Mouse (Mus musculus): ENCODE data around the gene Rgs7bp. TPM values are rescaled to one million over a fixed set of nuclear protein-coding genes. Genes with fewer than 3 reads are reported as not detected.

The Rgs7bp gene
- polyA plus RNA-seq, 2 experiments from 2014 or later: not detected

DNA sequence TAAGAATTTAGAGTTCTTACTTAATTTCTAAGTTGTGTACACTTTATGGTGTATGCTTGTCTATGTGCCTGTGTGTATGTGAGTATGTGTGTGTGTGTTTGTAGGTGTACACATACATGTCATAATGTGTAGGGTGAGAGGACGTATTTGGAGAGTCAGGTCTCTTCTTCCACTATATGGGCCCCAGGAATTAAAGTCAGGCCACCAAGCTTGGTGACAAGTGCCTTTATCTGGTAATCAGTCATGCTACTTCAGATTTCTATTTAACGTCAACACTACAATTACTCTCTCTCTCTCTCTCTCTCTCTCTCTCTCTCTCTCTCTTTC is 51.9 kb downstream of the Rgs7bp start:
- ATAC-seq: no peak

DNA sequence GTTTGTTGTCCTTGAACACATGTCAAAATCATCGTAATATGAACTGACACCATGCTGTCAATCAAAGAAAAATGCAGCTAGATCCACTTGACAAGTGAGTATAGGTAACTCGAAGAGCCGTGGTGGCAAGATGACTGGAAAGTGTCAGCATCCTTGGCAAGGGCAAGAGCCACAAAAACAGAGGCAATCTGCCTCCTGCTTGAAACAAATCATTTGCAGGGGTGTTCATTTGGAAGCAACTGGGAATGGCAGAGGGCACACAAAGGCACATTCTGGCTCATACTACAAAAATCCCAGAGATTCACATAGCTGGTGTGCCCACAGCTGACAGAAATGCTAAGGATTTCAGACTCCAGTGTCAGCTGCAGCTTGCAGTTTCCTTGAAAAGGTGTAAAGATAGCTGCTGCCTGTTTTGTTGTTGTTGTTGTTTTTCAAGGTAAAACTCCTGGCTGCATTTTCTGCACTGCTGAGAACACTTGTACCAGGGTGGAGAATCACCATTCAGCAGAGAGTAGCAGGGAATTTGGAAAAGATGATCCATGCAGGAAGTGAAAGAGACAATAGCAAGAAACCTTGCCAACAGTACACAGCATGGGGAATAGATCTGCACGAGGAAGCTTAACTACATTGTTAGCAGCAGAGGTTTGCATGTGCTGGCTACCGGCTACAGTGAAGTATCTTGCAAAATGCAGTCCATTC is 52.4 kb downstream of the Rgs7bp start:
- no peak for ATAC-seq

DNA sequence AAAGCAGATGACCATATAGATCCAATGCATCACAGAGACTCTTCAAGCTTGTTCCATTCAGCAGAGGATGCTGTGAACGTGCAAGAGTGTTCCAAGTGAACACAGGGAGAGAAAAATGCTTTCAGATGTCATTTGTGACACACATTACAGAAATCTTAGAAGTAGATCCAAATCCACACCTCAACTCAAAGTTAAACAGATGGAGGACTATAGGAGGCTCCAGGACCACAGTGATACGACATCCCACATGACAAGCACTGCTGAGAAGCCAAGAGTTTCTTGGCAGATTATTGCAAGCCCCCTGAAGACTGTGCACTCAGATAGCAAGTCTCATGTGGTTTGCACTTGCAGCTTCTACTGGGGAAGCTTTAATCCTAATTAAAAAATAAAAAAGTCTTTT is 53.0 kb downstream of the Rgs7bp start:
- ATAC-seq: no peak

DNA sequence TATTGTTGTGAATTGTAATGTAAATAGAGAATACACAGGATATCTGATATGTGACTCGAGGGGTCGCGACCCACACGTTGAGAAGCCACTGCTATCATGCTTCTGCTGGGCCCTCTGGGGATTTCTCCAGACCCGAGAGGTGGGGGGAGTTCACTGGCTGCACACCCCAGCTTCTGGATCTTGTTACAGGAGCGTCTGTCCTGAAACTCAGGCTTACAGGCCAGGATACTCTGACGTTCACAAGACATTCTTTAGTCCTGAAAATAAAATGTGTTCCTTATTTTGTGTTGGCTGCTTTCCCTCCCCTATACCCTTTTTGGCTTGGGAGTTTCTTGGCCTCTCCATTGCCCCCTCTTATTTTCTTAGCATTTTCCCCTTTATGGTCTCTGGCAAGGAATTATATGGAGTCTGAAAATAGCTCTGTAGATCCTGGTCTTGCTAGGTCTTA is 65.9 kb downstream of the Rgs7bp start:
- no peak for ATAC-seq

DNA sequence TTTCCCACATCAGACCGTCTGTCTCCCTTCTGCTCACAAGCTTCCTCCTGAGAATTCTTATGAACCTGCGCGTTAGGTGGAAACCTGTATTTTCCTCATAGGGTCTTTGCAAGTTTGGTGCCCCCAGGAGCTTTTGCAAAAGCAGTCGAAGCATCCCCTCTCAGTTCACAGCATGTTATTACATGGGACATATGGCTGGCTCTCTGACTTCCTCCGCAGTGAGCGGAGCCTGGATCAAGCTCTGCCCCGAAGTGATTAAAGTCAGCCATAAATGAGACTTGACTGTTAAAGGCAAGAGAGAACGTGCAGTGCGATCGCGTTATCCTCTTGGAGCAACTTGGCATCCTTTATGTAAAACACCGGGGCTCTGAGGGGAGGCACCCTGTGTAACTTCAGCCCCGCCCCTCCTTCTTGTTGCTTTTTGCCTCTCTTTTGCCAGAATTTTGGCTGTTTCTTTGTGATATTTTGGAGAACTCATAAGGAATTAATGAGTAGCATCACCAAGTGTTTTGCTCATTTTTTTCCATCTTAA is 66.7 kb downstream of the Rgs7bp start:
- ATAC-seq: no peak

DNA sequence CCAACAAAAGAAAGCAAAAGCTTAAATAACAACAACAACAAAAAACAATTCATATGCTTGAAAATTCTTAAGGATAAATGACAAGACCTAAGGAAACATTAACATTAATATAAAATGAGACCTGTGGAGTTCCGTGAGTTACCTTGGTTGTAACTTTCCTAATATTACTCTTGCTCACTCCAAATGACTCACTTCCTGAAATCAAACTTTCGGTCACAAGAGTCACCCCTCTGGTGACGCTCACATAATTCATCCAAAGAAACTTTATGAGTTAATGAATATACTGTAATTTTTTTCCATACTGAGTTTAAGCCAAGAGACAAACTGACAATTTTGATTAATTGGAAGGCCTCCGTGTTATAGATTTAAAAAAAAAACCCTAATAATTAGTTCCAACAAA is 69.0 kb downstream of the Rgs7bp start:
- ATAC-seq: no peak

DNA sequence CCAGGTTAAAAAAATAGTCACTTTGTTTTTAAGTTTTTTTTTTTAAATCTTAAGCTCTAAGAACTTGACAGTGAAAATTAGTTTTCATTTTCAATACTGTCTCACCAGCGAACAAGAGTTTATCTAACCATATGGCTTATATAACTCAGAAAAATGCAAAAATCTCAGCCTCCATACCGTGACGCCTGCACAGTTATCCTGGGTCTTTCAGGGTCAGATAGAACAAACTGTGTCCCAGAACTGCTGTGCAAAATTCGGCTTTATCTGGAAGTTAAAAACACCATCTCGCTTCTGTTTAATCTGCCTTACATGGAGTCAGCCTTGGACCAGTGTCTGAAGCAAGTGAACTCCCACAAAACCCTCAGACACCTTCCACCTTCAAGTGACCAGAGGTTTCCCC is 70.7 kb downstream of the Rgs7bp start:
- ATAC-seq: no peak

DNA sequence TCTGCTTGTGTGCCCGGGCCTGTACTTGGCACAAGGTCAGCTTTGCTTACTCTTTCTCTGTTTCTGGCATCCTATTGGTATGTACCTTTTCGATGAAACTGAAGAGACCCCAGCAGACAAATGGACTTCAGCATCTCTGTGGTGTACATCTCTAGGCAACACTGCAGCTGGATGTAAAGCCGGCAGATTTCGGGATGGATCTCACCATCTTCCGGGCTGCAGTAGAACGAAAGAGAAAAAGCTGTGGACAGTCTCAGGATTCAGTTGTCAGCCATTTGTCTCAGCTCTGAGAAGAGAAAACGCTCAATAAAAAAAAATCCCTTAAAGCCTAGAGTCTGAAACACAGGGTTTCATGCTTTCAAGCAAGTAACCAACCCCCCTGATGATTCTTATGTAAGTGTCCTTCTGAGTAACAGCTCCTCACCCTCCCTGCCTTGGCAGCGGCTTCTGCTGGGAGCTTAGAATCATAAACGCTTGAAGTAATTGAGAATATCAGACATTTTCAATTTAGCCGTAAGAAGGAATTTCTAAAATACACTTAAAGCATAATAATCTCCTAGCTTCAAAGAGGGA is 71.9 kb downstream of the Rgs7bp start:
- ATAC-seq: no peak

DNA sequence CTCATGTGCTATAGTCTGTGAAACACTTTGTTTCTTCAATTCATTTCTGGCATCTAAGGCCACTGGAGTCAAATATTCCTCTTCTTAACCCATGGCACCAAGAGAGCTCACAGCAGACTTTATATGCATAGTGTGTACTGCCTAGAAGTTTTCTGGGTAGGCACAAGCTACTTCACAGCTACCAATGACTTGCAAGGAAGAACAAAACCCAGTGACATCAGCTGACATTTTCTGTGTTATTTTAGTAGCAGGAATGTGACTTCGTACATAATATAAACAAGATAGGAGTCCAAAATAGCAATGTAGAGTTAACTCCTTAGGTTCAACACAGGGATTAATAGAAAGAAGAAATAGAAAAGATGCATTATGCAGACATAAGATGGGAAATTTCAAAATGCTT is 76.6 kb downstream of the Rgs7bp start:
- no peak for ATAC-seq

DNA sequence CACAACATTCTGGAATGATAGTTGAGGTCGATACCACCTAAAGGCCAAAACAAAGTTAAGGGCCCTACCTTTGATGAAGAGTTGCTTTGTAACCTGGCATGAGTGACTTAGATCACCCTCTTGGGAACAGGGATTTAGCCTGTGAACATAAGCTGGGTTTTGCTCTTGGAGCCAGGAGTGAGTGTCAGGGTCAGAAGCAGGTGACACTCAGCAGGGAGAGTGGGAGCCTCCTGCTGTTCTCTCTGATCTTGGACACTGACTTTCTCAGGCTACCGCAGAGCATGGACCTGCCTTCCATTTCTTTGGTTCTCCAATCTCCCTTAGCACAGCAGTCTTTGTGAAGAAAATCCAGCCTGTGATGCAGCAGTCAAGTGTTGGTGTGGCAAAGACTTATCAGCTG is 87.2 kb downstream of the Rgs7bp start:
- no peak for ATAC-seq

DNA sequence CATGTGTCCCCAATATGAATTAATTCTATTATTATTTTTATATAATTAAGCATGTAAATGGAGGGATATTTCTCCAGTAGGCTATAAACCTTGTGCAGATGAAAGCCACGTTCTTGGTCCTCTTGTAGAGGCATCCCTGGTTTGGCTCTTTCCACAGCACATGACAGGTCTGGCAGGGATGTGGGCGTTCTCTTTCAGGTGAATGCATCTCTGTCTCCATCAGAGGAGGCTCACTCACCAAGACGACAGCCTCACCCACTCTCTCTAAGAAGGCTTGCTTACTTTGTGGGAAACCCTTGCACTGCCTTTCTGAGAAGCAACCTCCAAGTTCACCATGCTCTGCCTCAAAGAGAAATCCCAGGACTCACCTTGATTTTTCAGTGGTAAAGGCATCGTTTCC is 91.0 kb downstream of the Rgs7bp start:
- no peak for ATAC-seq

DNA sequence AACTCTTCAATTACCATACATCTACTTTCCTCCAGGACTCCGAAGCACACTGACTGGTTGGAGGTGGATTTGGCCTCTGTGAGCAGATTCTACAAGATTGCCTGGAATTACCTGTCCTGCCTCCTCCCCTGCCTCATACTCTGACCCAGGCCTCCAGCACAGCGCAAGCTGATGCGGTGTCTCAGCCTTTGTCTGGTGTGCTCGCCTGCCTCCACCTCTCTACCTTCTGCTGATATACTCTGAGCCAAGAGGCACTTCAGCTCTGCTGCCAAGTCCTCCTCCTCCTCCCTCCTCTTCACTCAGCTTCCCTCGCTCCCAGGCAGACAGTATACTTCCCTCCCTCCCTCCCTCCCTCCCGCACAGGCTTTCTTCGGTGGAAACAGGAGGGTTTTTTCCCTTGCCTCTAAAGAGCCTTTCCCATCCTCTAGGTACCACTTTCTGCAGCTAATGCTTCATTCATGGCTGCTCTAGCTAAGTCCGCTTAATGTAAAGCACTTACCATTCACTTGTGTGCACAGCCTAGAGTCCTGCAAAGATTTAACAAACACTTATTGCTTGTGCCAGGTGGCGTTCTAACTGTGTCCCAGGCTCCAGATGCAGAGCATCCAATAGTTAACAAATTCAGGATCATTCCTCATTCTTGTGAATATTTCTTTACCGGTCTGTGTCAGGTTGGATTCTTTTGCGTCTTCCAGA is 91.9 kb downstream of the Rgs7bp start:
- no peak for ATAC-seq

DNA sequence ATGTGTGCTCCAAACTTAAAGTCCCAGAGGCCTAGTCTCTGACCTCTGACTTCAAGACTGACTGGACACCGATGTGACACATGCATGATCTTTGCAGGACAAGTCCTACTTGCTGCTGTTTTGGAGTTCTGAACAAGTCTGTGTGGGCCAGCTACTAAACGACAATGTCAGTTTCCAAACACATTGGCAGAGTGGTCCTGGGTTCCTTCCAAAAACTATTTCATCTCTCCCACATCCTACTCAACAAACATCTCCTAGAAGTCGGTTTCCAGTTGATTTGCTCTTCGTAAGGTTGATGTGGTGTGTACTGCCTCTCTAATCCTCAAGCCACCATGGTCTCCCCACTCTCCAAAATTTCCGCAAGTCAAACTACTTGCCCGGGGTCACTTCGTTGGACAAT is 92.6 kb downstream of the Rgs7bp start:
- no peak for ATAC-seq

DNA sequence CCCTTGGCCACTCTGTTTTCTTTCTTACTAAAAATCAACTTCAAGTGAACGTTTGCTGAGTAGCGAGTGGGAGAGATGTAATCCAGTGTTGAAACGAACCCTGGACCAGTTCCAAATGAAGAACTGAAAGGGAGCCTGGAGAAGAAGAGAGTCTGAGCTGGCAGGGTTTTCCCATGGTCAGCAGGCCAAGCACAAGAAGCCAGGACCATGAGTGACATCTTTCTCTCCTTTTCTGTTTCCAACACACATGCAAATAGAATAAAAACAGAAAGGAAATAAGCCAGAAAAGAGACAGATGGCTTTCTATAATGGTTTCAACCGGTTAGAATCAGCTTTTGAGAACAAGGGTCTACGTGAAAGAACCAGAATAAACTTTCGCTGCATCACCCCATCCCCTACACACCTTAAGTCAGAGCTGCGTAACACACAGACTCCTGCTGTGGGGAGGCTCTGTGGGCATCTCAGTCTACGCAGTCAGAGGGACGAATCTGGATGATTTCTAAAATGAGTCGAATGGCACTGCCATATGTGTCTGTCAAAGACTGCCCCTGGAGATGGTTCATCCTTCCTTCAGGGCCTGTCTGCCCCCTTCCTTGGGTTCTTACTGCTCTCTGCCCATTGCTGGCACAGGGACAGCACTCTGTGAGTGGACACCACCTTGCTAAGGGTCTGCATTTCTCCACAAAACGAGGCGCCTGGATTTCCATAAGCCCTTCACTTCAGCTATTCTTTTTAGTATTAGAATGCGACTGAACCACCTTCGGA is 93.6 kb downstream of the Rgs7bp start:
- ATAC-seq: no peak

DNA sequence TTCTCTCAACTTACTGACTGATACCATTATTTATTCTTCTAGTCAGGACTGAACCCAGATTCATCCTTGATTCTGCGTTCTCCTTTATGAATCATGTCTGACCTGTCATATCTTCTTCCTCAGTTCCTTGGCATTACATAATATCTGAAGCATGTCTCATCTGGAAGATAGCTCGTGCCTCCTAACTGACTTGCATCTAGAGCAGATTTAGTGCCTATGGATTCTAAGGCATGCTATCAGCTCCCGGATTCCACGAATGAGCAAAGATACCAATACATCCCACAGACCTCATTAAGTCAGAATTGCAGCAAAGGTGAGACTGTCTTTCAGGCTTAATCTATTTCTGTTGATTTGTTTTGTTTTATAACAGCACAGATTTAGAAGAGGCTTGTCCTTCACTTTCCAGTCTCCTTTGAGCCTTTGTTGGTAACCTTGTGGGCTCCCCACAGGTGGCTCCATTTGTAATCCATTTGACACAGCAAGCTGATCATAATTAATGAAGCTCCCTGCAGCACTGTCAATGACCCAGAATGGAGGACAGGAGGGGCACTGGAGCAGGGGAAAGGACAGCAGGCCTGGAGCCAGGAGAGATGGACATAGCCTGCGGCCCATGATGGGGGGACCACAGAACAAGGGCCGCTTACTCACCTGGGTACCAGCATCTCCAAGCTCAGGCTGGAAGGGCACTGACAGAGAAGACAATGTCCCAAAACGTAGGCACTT is 94.4 kb downstream of the Rgs7bp start:
- no peak for ATAC-seq

DNA sequence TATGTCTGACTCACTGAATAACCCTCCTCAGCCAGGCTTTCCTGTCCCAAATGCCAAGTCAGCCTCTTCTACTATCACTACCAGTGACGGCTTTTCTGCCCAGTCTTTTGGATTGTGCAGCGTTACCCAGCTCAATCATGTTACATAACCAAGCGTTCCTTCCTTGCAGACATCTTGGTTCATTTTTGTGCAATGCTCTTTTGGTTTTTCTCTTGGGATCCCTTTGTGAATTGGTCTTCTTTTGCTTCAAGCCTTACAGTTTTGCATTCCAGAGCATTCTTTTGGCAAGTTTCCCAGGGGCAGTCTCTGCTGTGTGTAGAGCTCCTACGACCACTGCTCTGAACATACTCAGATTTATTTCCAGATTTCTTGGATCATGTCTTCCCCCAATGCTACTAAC is 95.0 kb downstream of the Rgs7bp start:
- no peak for ATAC-seq

DNA sequence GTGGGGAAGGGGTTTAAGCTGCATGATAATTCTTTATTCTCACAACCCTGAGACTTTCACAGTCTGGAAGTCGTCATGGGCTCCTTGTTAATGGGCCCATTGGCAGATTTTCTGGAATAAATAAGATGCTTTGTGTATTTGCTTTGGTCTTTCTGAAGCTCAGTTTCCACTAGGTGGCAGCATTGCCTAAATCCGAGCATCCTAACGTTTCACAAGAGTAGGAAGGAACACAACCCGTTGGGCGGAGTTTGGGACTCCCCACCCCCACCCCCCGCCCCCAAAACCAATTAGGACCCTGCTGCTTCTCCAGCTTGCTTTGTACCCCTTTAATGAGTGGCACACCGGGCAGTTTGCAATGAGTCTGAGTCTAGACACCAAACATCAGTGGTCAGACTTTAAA is 106.8 kb downstream of the Rgs7bp start:
- ATAC-seq: peak; percentile 61

DNA sequence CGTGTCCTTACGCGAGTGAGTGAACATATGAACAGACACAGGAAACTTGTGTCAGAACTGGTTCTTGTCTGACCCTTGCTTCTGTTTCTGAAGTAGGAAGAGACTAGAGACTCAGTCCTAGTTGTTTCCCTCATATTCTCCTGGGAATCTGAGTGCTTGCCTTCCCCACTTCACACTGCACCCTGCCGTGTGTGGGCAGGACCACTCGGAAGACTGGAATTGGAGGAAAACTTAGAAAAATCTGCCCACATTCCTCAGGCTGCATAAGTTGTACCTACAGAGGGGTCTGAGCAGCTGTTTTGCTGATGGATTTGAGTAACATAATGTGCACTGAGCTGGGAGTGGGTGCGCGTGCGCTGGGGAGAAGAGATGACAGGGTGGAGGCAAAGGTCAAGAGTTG is 114.2 kb downstream of the Rgs7bp start:
- no peak for ATAC-seq

DNA sequence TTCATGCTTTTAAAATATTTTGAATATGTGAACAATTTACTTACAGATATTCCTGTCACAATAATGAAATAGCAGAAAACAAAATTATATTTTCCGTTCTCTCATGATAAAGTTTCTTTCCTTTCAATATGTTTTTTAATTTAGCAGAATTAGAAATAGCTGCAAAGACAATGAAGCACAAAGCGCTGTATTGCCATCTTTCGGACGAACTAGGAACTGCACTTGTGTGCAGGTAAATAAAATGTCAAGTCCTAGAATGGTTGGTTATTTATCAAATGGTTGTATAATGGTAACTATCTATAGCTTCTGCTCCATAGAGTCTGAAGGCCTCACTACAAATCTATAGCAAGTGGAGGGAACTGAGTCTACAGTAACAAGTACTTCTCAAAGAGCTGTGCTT is 114.9 kb downstream of the Rgs7bp start:
- ATAC-seq: peak; percentile 81

DNA sequence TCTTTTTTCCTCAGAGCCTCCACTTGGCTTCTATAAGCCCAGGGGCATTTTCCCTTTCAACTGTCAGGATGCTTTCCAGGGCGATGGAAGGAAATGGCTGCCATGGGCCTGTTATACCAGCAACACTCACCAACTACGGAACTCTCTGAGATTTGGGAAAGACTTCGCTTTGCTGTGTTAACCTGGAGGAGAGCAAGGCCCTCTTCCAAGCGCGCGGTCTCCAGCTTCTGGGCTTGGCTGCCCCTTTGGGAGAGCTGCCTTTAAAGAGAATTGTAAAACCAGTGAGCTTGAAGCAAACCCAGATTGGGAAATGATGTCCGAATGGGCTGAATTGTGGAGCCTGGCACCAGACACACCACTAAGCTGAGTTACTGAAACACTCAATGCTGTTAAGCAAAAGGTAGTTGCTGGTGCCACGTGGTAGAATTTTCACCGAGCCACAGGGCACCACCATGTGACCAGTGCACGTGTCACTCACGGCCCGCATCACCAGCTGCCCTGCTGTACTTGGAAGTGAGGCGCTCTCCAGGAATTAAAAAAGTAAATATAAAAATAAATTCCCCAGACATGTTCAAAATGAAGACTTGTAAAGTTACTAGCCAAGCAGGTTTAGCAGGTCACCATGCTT is 115.7 kb downstream of the Rgs7bp start:
- ATAC-seq: peak; percentile 33

DNA sequence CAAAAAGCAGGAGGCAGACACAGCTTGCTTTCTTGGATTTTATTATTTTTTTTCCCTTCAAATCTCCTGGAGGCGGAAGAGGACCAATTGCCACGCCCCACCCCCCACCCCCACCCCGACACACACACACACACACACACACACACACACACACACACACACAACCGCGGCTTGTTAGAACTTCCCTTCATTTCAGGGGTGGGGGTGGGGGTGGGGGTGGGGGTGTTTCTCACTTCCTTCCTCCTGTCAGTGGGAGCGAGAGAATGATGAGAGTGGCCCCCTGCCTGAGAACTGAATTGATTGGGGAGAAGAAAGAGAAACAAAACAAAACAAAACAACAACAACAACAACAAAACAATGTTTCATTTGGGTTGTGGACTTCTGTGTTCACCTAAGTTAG is 117.0 kb downstream of the Rgs7bp start:
- no peak for ATAC-seq

DNA sequence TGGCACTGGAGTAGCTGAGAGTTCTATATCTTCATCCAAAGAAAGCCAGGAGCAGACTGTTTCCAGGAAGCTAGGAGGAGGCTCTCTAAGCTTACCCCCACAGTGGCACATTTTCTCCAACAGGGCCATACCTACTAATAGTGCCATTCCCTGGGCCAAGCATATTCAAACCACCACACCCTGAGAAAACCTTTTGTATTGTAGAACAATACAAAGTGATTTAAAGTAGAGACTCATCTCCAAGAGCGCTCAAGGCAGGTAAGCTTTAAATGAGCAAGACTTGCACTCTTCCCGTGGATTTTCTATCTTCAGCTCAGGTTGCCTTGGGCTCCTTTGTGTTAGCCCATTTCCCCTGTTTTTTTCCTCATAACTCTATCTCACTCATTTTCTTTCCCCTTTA is 118.1 kb downstream of the Rgs7bp start:
- no peak for ATAC-seq

All from CD4-positive, CD25-positive, alpha-beta regulatory T cell, adult 4 months (primary cell).